Mouse (Mus musculus): ENCODE measurements around the gene Tmem151a.

DNA sequence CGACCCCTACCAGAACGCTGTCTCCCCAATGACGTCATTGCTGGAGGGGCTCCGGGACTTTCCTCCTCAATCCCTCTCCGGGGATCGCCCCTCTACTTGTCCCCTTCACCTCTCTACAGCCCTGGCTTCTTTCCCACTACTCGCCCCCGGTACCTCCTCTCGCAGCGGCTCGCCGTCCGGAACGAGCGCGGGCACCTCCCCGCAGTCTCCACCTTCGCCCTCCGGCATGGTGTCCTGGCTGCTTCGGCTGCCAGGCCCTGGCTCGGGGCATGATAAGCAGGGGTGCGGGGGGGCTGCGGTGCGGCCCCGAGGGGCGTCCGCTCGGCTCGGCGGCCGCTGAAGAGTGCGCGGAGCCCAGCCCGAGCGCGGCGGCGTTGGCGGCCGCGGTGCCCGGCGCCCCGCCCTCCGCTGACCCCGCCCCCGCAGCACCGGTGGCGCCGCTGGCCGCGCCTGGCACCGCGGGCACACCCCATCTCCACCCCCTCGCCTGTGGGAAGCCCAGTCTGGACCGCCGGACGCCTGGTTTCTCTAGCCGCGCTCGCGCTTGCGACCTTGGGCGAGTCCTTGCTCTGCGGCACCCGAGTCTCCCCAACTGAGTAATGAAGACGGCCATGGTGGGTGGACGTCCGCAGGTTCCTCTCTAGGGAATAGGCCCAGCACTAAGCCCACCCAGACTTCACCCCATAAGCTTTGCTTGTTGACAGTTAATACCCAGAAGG, at the start of gene Tmem151a:
- TF ChIP-seq CTCF (IDR thresholded peaks at IDR 0.05; ENCODE audit: low read depth, low read length) (no peak), POLR2A (IDR thresholded peaks at IDR 0.05; ENCODE audit: extremely low read depth, insufficient read depth, low read length) (no peak)
